Mouse (Mus musculus) limb, embryonic 12.5 days (tissue): ENCODE results near the gene Gm10330. TPM values are rescaled to one million over a fixed set of nuclear protein-coding genes. Genes with fewer than 3 reads are reported as not detected.
"Not testable (repeated sequence)": the region's sequence is repeated elsewhere in the genome, so short reads cannot be mapped to it uniquely, and the experiment has no call there.

Source experiments
- ATAC-seq: fragments of 200-750 bp; cut with Nextera tagmentation; 2 replicates; pipeline ENCODE4 v1.8.0; 2017; ENCODE audit warnings: low read depth, moderate TSS enrichment; ENCODE audit not compliant: insufficient number of reproducible peaks, insufficient read depth, low FRiP score, low TSS enrichment
- H3K27ac ChIP-seq: fragments of 300-500 bp; sonication (generic); 2 replicates; pipeline ENCODE4 v1.5.1; 2016; ENCODE audit warnings: mild to moderate bottlenecking, moderate library complexity
- H3K27me3 ChIP-seq: fragments of 300-500 bp; sonication (generic); 2 replicates; pipeline ENCODE4 v1.6.1; 2016; ENCODE audit warnings: mild to moderate bottlenecking, moderate library complexity
- H3K36me3 ChIP-seq: fragments of 300-500 bp; sonication (generic); 2 replicates; pipeline ENCODE4 v1.6.1; 2016; ENCODE audit warnings: mild to moderate bottlenecking, moderate library complexity
- H3K4me1 ChIP-seq: fragments of 300-500 bp; sonication (generic); replicated peaks from 2 replicates; pipeline ENCODE4 v1.6.1; 2016
- H3K4me2 ChIP-seq: fragments of 300-500 bp; sonication (generic); 2 replicates; pipeline ENCODE4 v1.6.1; 2016; ENCODE audit warnings: mild to moderate bottlenecking, moderate library complexity
- H3K4me3 ChIP-seq: fragments of 300-500 bp; sonication (generic); replicated peaks from 2 replicates; pipeline ENCODE4 v1.5.1; 2016; ENCODE audit warnings: mild to moderate bottlenecking
- H3K9ac ChIP-seq: fragments of 300-500 bp; sonication (generic); replicated peaks from 2 replicates; pipeline ENCODE4 v1.6.1; 2016; ENCODE audit warnings: mild to moderate bottlenecking, moderate library complexity
- H3K9me3 ChIP-seq: fragments of 300-500 bp; sonication (generic); 2 replicates; pipeline ENCODE4 v1.6.1; 2016; ENCODE audit warnings: mild to moderate bottlenecking, moderate library complexity
- WGBS: fragments of 180-500 bp; shearing (Covaris S2); methylation state at CpG from one replicate; pipeline ENCODE4 v1.1.7; 2016; 5-methylcytosine and 5-hydroxymethylcytosine counted together
- polyA plus RNA-seq: library from polyadenylated mRNA; unstranded; fragments of >200 nt; fragmentation: Nextera tagmentation; extraction: Ambion mirVana; gene quantifications from 2 replicates; pipeline ENCODE4 v1.2.1, GENCODE M21; 2016

The Gm10330 gene
- polyA plus RNA-seq: 1.2 and 1.3 TPM in 2 replicates

DNA sequence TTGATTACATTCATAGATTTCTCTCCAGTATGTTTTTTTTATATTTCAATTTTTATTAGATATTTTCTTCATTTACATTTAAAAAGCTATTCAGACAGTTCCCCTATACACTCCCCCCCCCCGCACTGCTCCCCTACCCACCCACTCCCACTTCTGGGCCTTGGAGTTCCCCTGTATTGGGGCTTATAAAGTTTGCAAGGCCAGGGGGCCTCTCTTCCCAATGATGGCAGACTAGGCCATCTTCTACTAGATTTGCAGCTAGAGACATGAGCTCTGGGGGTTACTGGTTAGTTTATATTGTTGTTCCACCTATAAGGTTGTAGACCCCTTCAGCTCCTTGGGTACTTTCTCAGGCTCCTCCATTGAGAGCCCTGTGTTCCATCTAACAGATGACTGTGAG lies at the start of gene Gm10330:
Gene Gm10330 (minus strand): TSS at position 101 of the 400 bp plus-strand sequence.
- ATAC-seq, H3K9me3 ChIP-seq, H3K36me3 ChIP-seq, H3K4me2 ChIP-seq, H3K27me3 ChIP-seq, H3K27ac ChIP-seq, H3K9ac ChIP-seq, H3K4me3 ChIP-seq, H3K4me1 ChIP-seq: not testable (repeated sequence)
- WGBS: 91% methylated on average over 1 of the region's 1 CpGs

DNA sequence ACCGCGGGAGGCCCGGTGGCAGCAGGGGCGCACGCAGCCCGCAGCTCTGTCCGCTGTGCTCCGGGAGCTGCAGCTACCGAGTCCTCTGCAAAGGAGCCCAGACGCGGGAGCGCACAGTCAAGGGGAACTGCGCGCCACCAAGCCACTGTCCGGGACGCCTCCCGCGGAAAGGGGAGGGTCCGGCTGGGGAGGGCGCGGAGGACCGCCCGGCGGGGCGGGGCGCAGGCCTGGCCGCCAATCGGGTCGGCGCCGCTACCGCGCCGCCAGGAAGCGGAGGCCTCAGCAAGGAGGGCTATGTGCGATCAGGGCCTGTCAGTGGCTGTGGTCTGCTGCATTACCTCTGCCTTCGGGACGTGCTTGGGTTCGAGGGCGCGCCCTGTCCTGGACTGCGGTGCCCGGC lies 20.7 kb upstream of the Gm10330 start:
- not testable (repeated sequence) for H3K27me3 ChIP-seq, H3K9me3 ChIP-seq, H3K36me3 ChIP-seq, H3K4me1 ChIP-seq, H3K9ac ChIP-seq, H3K27ac ChIP-seq, ATAC-seq
- peak overlapping the region; percentile 30 for H3K4me3 ChIP-seq
- 17% methylated on average over 32 of the region's 43 CpGs for WGBS
- H3K4me2 ChIP-seq: peak overlapping the region; percentile 17; the same call in 1 of the 2 replicates

DNA sequence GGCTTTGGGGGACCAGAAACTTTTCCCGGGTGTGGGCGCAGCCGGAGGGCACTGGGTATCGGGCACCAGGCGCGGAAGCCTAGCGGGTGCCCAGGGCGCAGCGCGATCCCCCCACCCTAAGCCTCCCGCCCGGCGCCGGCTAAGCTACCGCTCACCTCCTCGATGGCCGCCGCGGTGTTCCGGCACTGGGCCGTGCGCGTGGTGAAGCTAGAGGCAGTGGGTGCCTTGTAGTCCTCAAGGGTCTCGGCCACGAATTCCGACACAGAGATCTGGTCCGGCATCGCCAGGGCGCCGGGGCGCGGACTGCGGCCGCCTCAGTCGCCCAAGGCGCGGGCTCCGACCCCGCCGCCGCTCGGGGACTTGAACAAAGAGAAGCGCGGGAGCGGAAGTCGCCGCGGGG lies 20.3 kb upstream of the Gm10330 start:
- not testable (repeated sequence) for H3K9me3 ChIP-seq, H3K27me3 ChIP-seq, H3K9ac ChIP-seq, ATAC-seq, H3K36me3 ChIP-seq, H3K4me1 ChIP-seq, H3K27ac ChIP-seq
- H3K4me2 ChIP-seq: peak overlapping the region; percentile 17; the same call in 1 of the 2 replicates
- 16% methylated on average over 32 of the region's 48 CpGs for WGBS
- H3K4me3 ChIP-seq: peak overlapping the region; percentile 30
